Mouse (Mus musculus): Measurements from ENCODE around the gene Plcb4.
"Not testable (repeated sequence)": the region's sequence is repeated elsewhere in the genome, so short reads cannot be mapped to it uniquely, and the experiment has no call there.

Gene Plcb4

GRCm38 (mm10) chr2:135716180-135716579 is 57.4 kb downstream of the Plcb4 start:
- DNase-seq (ENCODE audit: low spot score) = no peak

- DNase-seq (ENCODE audit: low spot score) = no peak
Observed at GRCm38 (mm10) chr2:135717232-135718134, 58.7 kb downstream of the Plcb4 start.

- no peak for DNase-seq (ENCODE audit: low spot score)
Observed at GRCm38 (mm10) chr2:135722109-135722508, 63.3 kb downstream of the Plcb4 start.

GRCm38 (mm10) chr2:135723387-135723786 is 64.6 kb downstream of the Plcb4 start:
- DNase-seq (ENCODE audit: low spot score) = no peak

GRCm38 (mm10) chr2:135724489-135724888 is 65.7 kb downstream of the Plcb4 start:
- DNase-seq (ENCODE audit: low spot score) = no peak

GRCm38 (mm10) chr2:135725362-135725761 is 66.6 kb downstream of the Plcb4 start:
- DNase-seq (ENCODE audit: low spot score) = no peak

- no peak for DNase-seq (ENCODE audit: low spot score)
Observed at GRCm38 (mm10) chr2:135727088-135727487, 68.3 kb downstream of the Plcb4 start.

GRCm38 (mm10) chr2:135727925-135728324 is 69.1 kb downstream of the Plcb4 start:
- no peak for DNase-seq (ENCODE audit: low spot score)

GRCm38 (mm10) chr2:135731591-135731990 is 72.8 kb downstream of the Plcb4 start:
- no peak for DNase-seq (ENCODE audit: low spot score)

GRCm38 (mm10) chr2:135732651-135733050 is 73.8 kb downstream of the Plcb4 start:
- DNase-seq (ENCODE audit: low spot score) = no peak

- peak; percentile 48 for DNase-seq (ENCODE audit: low spot score)
Observed at GRCm38 (mm10) chr2:135733926-135734510, 75.2 kb downstream of the Plcb4 start.

- DNase-seq (ENCODE audit: low spot score) = no peak
Observed at GRCm38 (mm10) chr2:135737506-135737905, 78.7 kb downstream of the Plcb4 start.

GRCm38 (mm10) chr2:135738022-135738780 is 79.4 kb downstream of the Plcb4 start:
- DNase-seq (ENCODE audit: low spot score) = not testable (repeated sequence)

GRCm38 (mm10) chr2:135738950-135739349 is 80.1 kb downstream of the Plcb4 start:
- DNase-seq (ENCODE audit: low spot score) = no peak

GRCm38 (mm10) chr2:135742954-135743700 is 84.3 kb downstream of the Plcb4 start:
- no peak for DNase-seq (ENCODE audit: low spot score)

GRCm38 (mm10) chr2:135744711-135745110 is 85.9 kb downstream of the Plcb4 start:
- no peak for DNase-seq (ENCODE audit: low spot score)

- peak; percentile 42 for DNase-seq (ENCODE audit: low spot score)
Observed at GRCm38 (mm10) chr2:135745126-135745525, 86.3 kb downstream of the Plcb4 start.

GRCm38 (mm10) chr2:135748441-135748840 is 89.6 kb downstream of the Plcb4 start:
- DNase-seq (ENCODE audit: low spot score) = no peak

- DNase-seq (ENCODE audit: low spot score) = no peak
Observed at GRCm38 (mm10) chr2:135749606-135750005, 90.8 kb downstream of the Plcb4 start.

- no peak for DNase-seq (ENCODE audit: low spot score)
Observed at GRCm38 (mm10) chr2:135750748-135751147, 91.9 kb downstream of the Plcb4 start.

GRCm38 (mm10) chr2:135755792-135756191 is 97.0 kb downstream of the Plcb4 start:
- no peak for DNase-seq (ENCODE audit: low spot score)

- DNase-seq (ENCODE audit: low spot score) = no peak
Observed at GRCm38 (mm10) chr2:135757478-135757877, 98.7 kb downstream of the Plcb4 start.

Measured in retina, embryonic 14.5 days (tissue).